Mouse (Mus musculus) CH12.LX (cell line): ENCODE data around the gene Smarca4.
A peak's percentile ranks its signal among the peaks of the same experiment; 100 is the strongest.

Experiments
- BHLHE40 ChIP-seq: IDR thresholded peaks from 2 replicates; pipeline ENCODE4 v1.6.1; 2011; ENCODE audit warnings: mild to moderate bottlenecking, low read depth, low read length, improper control_type of control experiment
- CTCF ChIP-seq, 2 experiments: IDR thresholded peaks in 1 of 2; conservative IDR thresholded peaks in 1 of 2; 2 replicates each; pipeline ENCODE4 v1.5.1; 2011 to 2012; ENCODE audit warnings: low read depth in 2 of 2, low read length in 2 of 2, improper control_type of control experiment in 1 of 2, inconsistent platforms in 1 of 2, mild to moderate bottlenecking in 1 of 2, moderate library complexity in 1 of 2
- ELF1 ChIP-seq: IDR thresholded peaks from 2 replicates; pipeline ENCODE4 v1.6.1; 2014; ENCODE audit warnings: low read depth, mild to moderate bottlenecking, inconsistent platforms, low read length, improper control_type of control experiment
- EP300 ChIP-seq: IDR thresholded peaks from 2 replicates; pipeline ENCODE4 v1.6.1; 2011; ENCODE audit warnings: low read length, improper control_type of control experiment
- GABPA ChIP-seq: IDR thresholded peaks from 2 replicates; pipeline ENCODE4 v1.6.1; 2012; ENCODE audit warnings: low read depth, low read length, improper control_type of control experiment, inconsistent platforms; ENCODE audit not compliant: insufficient replicate concordance
- JUN ChIP-seq: IDR thresholded peaks from 2 replicates; pipeline ENCODE4 v1.6.1; 2011; ENCODE audit warnings: low read depth, mild to moderate bottlenecking, low read length, improper control_type of control experiment, moderate library complexity; ENCODE audit not compliant: insufficient read depth
- MAX ChIP-seq: IDR thresholded peaks from 2 replicates; pipeline ENCODE4 v1.6.1; 2011; ENCODE audit warnings: low read length, improper control_type of control experiment
- MAZ ChIP-seq: IDR thresholded peaks from 2 replicates; pipeline ENCODE4 v1.6.1; 2012; ENCODE audit warnings: low read depth, mild to moderate bottlenecking, inconsistent platforms, low read length, improper control_type of control experiment, moderate library complexity
- POLR2A ChIP-seq: IDR thresholded peaks from 2 replicates; pipeline ENCODE4 v1.6.1; 2011; ENCODE audit warnings: low read depth, mild to moderate bottlenecking, improper control_type of control experiment, low read length
- POLR2AphosphoS2 ChIP-seq: IDR thresholded peaks from 2 replicates; pipeline ENCODE4 v1.6.1; 2011; ENCODE audit warnings: low read depth, low read length, improper control_type of control experiment
- SMC3 ChIP-seq: IDR thresholded peaks from 2 replicates; pipeline ENCODE4 v1.6.1; 2011; ENCODE audit warnings: low read depth, low read length, improper control_type of control experiment
- TBP ChIP-seq: conservative IDR thresholded peaks from 2 replicates; pipeline ENCODE4 v1.6.1; 2011; ENCODE audit warnings: low read depth, low read length, improper control_type of control experiment
- TCF12 ChIP-seq: IDR thresholded peaks from 2 replicates; pipeline ENCODE4 v1.6.1; 2014; ENCODE audit warnings: low read depth, mild to moderate bottlenecking, inconsistent platforms, low read length, improper control_type of control experiment
- ZC3H11A ChIP-seq: IDR thresholded peaks from 2 replicates; pipeline ENCODE4 v1.6.1; 2012; ENCODE audit warnings: low read depth, mild to moderate bottlenecking, inconsistent platforms, low read length, improper control_type of control experiment

GRCm38 (mm10) chr9:21630673-21631072 is 14.7 kb downstream of the Smarca4 start:
- no peak for TF ChIP-seq TBP
- TF ChIP-seq EP300, result no peak
- peak; percentile 30 to 64; a peak in 3 of 4 replicates for TF ChIP-seq CTCF (conservative IDR thresholded peaks at IDR 0.05 in 1 of 2, IDR thresholded peaks at IDR 0.05 in 1 of 2; ENCODE audit: low read depth in 2 of 2, low read length in 2 of 2)
- no peak for TF ChIP-seq MAZ
- TF ChIP-seq POLR2A, result no peak
- TF ChIP-seq ZC3H11A, result no peak
- TF ChIP-seq BHLHE40, result no peak
- no peak for TF ChIP-seq ELF1
- no peak for TF ChIP-seq POLR2AphosphoS2
- peak; percentile 44 for TF ChIP-seq SMC3
- no peak for TF ChIP-seq MAX
- no peak for TF ChIP-seq JUN
- no peak for TF ChIP-seq TCF12
- no peak for TF ChIP-seq GABPA
